Mouse (Mus musculus): ENCODE measurements at regions not wholly inside any gene's neighbourhood (a gene's known extent, or its start where the extent isn't known, plus 50 kb on each side); places are given as distances from the start of the nearest gene placed in this dataset.

DNA sequence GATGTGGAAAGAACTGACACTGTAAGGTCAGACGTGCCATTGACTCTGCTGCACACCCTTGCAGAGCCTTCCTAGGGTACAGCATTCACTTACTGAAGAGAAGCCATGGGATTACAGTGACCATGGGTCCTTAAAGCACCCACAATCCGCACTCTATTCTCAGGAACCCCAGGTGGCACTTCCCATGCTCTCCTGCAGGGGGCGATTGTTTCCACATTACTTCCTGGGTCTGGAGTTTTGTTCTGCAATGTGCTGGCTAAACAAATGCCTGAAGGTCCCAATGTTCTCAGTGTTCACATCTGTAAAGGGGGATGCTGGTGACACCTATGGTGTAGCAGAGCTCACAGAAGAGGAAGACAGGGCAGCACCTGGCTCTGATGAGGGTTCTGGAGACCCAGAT is 198.0 kb downstream of the Gm26897 start:
- TF ChIP-seq CTCF (IDR thresholded peaks at IDR 0.05; ENCODE audit: insufficient read depth, low read depth, low read length), result no peak
- no peak for TF ChIP-seq POLR2A (IDR thresholded peaks at IDR 0.05; ENCODE audit: insufficient read depth, low read depth, low read length)
